Comparison of ENCODE assay signal across 10 mouse cellular contexts in the genomic region with DNA sequence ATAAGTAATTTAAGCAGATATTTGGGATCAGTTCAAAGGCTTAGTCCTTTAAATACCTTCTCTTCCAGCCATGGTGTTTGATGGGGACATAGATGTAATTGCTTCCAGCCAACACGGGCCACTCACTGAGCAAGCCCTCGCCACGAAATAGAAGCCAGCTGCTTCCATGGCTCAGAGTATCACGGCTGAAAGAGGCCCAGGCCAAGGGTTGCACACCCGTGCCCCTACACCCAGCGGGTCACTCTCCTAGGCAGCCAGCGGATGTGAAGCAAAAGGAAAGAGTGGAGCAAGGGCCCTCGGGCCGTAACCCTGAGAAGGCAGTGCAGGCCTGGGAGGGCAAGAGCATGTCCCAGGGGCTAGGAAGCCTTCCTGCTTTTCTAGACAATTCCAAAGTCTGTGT. TPM values are rescaled to one million over a fixed set of nuclear protein-coding genes. Genes with fewer than 3 reads are reported as not detected.
A peak's percentile ranks its signal among the peaks of the same experiment; 100 is the strongest.
DNase-seq lines count a peak whose midpoint lies in the region; ATAC-seq and TF ChIP-seq lines count a peak whose summit lies in the region.
"Had no signal": no experiment of that assay in that cellular context is flagged by ENCODE, and none has a peak within 500 bp of the region (broad histone marks: within the 10 kb centered on the region; RNA-seq: fewer than 3 reads in every experiment).

No protein-coding gene starts in this region.

- no peaks in the 10 kb centered on the region for H3K27me3 ChIP-seq in liver, postnatal 0 days (ENCODE audit: insufficient read depth, low read length)
- no peaks in the 10 kb centered on the region for H3K27me3 ChIP-seq in liver, embryonic 11.5 days (replicated peaks; ENCODE audit: control insufficient read depth, insufficient read depth, low read length)
- H3K27me3 ChIP-seq in embryonic facial prominence, embryonic 10.5 days (replicated peaks; ENCODE audit: low read depth, poor library complexity, severe bottlenecking) = no peaks in the 10 kb centered on the region
- H3K27me3 ChIP-seq in limb, embryonic 10.5 days (ENCODE audit: low read depth, poor library complexity, severe bottlenecking) = peaks cover 15% of the 10 kb centered on the region; the same call in 1 of the 2 replicates

- H3K4me1 ChIP-seq in liver, postnatal 0 days (ENCODE audit: insufficient read depth) = no peaks in the 10 kb centered on the region
- peaks cover 18% of the 10 kb centered on the region for H3K4me1 ChIP-seq in liver, embryonic 11.5 days (replicated peaks; ENCODE audit: control insufficient read depth, insufficient read depth, low read length)
- H3K4me1 ChIP-seq in embryonic facial prominence, embryonic 10.5 days = peaks cover 87% of the 10 kb centered on the region
- H3K4me1 ChIP-seq in limb, embryonic 10.5 days = peaks cover 83% of the 10 kb centered on the region

- H3K9ac ChIP-seq in liver, postnatal 0 days (replicated peaks) = no peak overlapping the region
- H3K9ac ChIP-seq in liver, embryonic 11.5 days (ENCODE audit: low read depth, low read length) = no peak overlapping the region

- no peak overlapping the region for H3K4me3 ChIP-seq in liver, postnatal 0 days (ENCODE audit: low read depth, low read length)
- H3K4me3 ChIP-seq in liver, embryonic 11.5 days (ENCODE audit: low read depth, low read length) = no peak overlapping the region
- H3K4me3 ChIP-seq in embryonic facial prominence, embryonic 10.5 days = no peak overlapping the region
- 0 out of 2 replicates have a peak overlapping the region, but pooled peaks have one; percentile 19 for H3K4me3 ChIP-seq in limb, embryonic 10.5 days
- H3K4me3 ChIP-seq: left cerebral cortex, adult 2 months had no signal

- no peak for TF ChIP-seq CTCF in liver, postnatal 0 days (IDR thresholded peaks at IDR 0.05; ENCODE audit: low read depth)

- H3K9me3 ChIP-seq in liver, postnatal 0 days (ENCODE audit: low read length) = no peaks in the 10 kb centered on the region
- no peaks in the 10 kb centered on the region for H3K9me3 ChIP-seq in liver, embryonic 11.5 days (ENCODE audit: control insufficient read depth, low read length)
- no peaks in the 10 kb centered on the region for H3K9me3 ChIP-seq in embryonic facial prominence, embryonic 10.5 days
- H3K9me3 ChIP-seq in limb, embryonic 10.5 days (replicated peaks) = no peaks in the 10 kb centered on the region

- 57% methylated on average over 9 of the region's 9 CpGs for WGBS in liver, postnatal 0 days (ENCODE audit: insufficient replicate concordance)
- WGBS in liver, embryonic 11.5 days = 58% methylated on average over 9 of the region's 9 CpGs
- 18% methylated on average over 9 of the region's 9 CpGs for WGBS in embryonic facial prominence, embryonic 10.5 days
- WGBS in limb, embryonic 10.5 days = 13% methylated on average over 9 of the region's 9 CpGs

- no peak for ATAC-seq in liver, postnatal 0 days
- ATAC-seq in liver, embryonic 11.5 days (replicated peaks; ENCODE audit: low FRiP score) = no peak
- ATAC-seq in megakaryocyte, adult 5-6 weeks (ENCODE audit: poor library complexity, severe bottlenecking) = peak; percentile 63
- ATAC-seq: hindbrain, postnatal 0 days had no signal

- peak overlapping the region; percentile 40; the same call in 1 of the 2 replicates for H3K27ac ChIP-seq in liver, postnatal 0 days (ENCODE audit: low read depth)
- H3K27ac ChIP-seq in liver, embryonic 11.5 days (ENCODE audit: low read depth, low read length) = no peak overlapping the region
- peak overlapping the region; percentile 81 for H3K27ac ChIP-seq in embryonic facial prominence, embryonic 10.5 days (replicated peaks)
- H3K27ac ChIP-seq in limb, embryonic 10.5 days = peak overlapping the region; percentile 89
- H3K27ac ChIP-seq: hindbrain, postnatal 0 days; left cerebral cortex, adult 2 months had no signal

- H3K36me3 ChIP-seq in liver, postnatal 0 days (replicated peaks; ENCODE audit: insufficient read depth, low read length) = no peaks in the 10 kb centered on the region
- H3K36me3 ChIP-seq in liver, embryonic 11.5 days (ENCODE audit: control insufficient read depth, insufficient read depth, low read length) = no peaks in the 10 kb centered on the region
- no peaks in the 10 kb centered on the region for H3K36me3 ChIP-seq in embryonic facial prominence, embryonic 10.5 days (replicated peaks)
- no peaks in the 10 kb centered on the region for H3K36me3 ChIP-seq in limb, embryonic 10.5 days

- no peak for TF ChIP-seq EP300 in liver, postnatal 0 days (IDR thresholded peaks at IDR 0.05; ENCODE audit: low read depth)

- no peak overlapping the region for H3K4me2 ChIP-seq in liver, postnatal 0 days (ENCODE audit: low read depth, low read length)
- no peak overlapping the region for H3K4me2 ChIP-seq in liver, embryonic 11.5 days

- peak; percentile 43 for DNase-seq in liver, postnatal 0 days
- DNase-seq in liver, embryonic 11.5 days (ENCODE audit: low spot score) = no peak
- DNase-seq in embryonic facial prominence, embryonic 10.5 days (ENCODE audit: low spot score) = peak; percentile 80
- peak; percentile 77 for DNase-seq in limb, embryonic 10.5 days (ENCODE audit: low spot score)
- no peak for DNase-seq in heart, adult 11 months
- DNase-seq in right cerebral cortex, postnatal 4 days = no peak
- DNase-seq: thymus, adult 2 months had no signal

RNA-seq across cellular contexts. Expression of a gene that starts 42.1 kb away (rescaled TPM):
- 14.5 TPM in 2 replicates for polyA plus RNA-seq in liver, postnatal 0 days (2015; fragmentation: Nextera tagmentation; extraction: Ambion mirVana)
- 28.6 and 29.8 TPM in 2 replicates for polyA plus RNA-seq in liver, embryonic 11.5 days (2014; fragmentation: Nextera tagmentation; extraction: Ambion mirVana)
- 15.9 and 17.6 TPM in 2 replicates for polyA plus RNA-seq in embryonic facial prominence, embryonic 10.5 days (2016; fragmentation: Nextera tagmentation; extraction: Ambion mirVana)
- polyA plus RNA-seq in limb, embryonic 10.5 days (2016; fragmentation: Nextera tagmentation; extraction: Ambion mirVana) = 15.6 and 16.1 TPM in 2 replicates
- 8.5 and 10.3 TPM in 2 replicates for total RNA-seq in megakaryocyte, adult 5-6 weeks (2015)
- 5.8 and 9.0 TPM in 2 replicates for total RNA-seq in megakaryocyte, adult 5-6 weeks (2017)

Comparison
In these comparisons a context has a peak if more than half of its experiments do, and no peak if none do; other contexts are left out.
1. DNase-seq: peak in liver, postnatal 0 days (single experiment), embryonic facial prominence, embryonic 10.5 days (single experiment) and limb, embryonic 10.5 days (single experiment); none in liver, embryonic 11.5 days (single experiment), heart, adult 11 months (single experiment) and right cerebral cortex, postnatal 4 days (single experiment).